Mouse (Mus musculus) splenic B cell, adult 2 months (primary cell): Measurements from ENCODE around the gene Thyn1.
A peak's percentile ranks its signal among the peaks of the same experiment; 100 is the strongest.

Source experiments
- DNase-seq: peaks from one replicate; pipeline ENCODE4 v3.0.0-alpha.2; 2011; ENCODE audit warnings: low read depth, low spot score
- H3K27me3 ChIP-seq: 2 replicates; pipeline ENCODE4 v1.6.1; 2012; ENCODE audit warnings: mild to moderate bottlenecking, low read length, moderate library complexity, mixed read lengths; ENCODE audit not compliant: control insufficient read depth, poor library complexity, insufficient read depth, severe bottlenecking
- H3K36me3 ChIP-seq: 2 replicates; pipeline ENCODE4 v1.6.1; 2012; ENCODE audit warnings: mild to moderate bottlenecking, low read length, moderate library complexity, mixed read lengths; ENCODE audit not compliant: control insufficient read depth, poor library complexity, insufficient read depth, severe bottlenecking

The Thyn1 gene

GRCm38 (mm10) chr9:26999461-27000395 lies at the start of gene Thyn1, which contains the start of gene Acad8:
Thyn1 (plus strand) TSS chr9:26999710.
Acad8 (minus strand) TSS chr9:26999566.
- H3K27me3 ChIP-seq, result no peaks in the 10 kb centered on the region
- no peaks in the 10 kb centered on the region for H3K36me3 ChIP-seq
- DNase-seq, result peak; percentile 93

- H3K36me3 ChIP-seq, result no peaks in the 10 kb centered on the region
- no peak for DNase-seq
Measured at GRCm38 (mm10) chr9:26977754-26978153, 21.8 kb upstream of the Thyn1 start.

GRCm38 (mm10) chr9:26978776-26979175 lies 20.7 kb upstream of the Thyn1 start:
- H3K27me3 ChIP-seq, result no peaks in the 10 kb centered on the region
- no peaks in the 10 kb centered on the region for H3K36me3 ChIP-seq
- DNase-seq, result no peak

More at GRCm38 (mm10) chr9:26977754-26978153, 21.8 kb upstream of the Thyn1 start:
- H3K27me3 ChIP-seq, result no peaks in the 10 kb centered on the region

GRCm38 (mm10) chr9:26985090-26985613 lies 14.4 kb upstream of the Thyn1 start:
- H3K36me3 ChIP-seq, result no peaks in the 10 kb centered on the region
- H3K27me3 ChIP-seq, result no peaks in the 10 kb centered on the region; the same call in 1 of the 2 replicates
- no peak for DNase-seq

GRCm38 (mm10) chr9:26985668-26986277 lies 13.7 kb upstream of the Thyn1 start:
- DNase-seq, result no peak
- Histone ChIP-seq H3K27me3 (no peaks in the 10 kb centered on the region; the same call in 1 of the 2 replicates), H3K36me3 (no peaks in the 10 kb centered on the region)

GRCm38 (mm10) chr9:26990181-26990580 lies 9.3 kb upstream of the Thyn1 start:
- no peak for DNase-seq
- H3K36me3 ChIP-seq, result no peaks in the 10 kb centered on the region
- H3K27me3 ChIP-seq, result no peaks in the 10 kb centered on the region

- Histone ChIP-seq H3K36me3 (no peaks in the 10 kb centered on the region), H3K27me3 (no peaks in the 10 kb centered on the region)
- DNase-seq, result no peak
Measured at GRCm38 (mm10) chr9:26993118-26993517, 6.4 kb upstream of the Thyn1 start.

GRCm38 (mm10) chr9:26993900-26994299 lies 5.6 kb upstream of the Thyn1 start:
- no peak for DNase-seq
- H3K36me3 ChIP-seq, result no peaks in the 10 kb centered on the region
- H3K27me3 ChIP-seq, result no peaks in the 10 kb centered on the region

- Histone ChIP-seq H3K27me3 (no peaks in the 10 kb centered on the region), H3K36me3 (no peaks in the 10 kb centered on the region)
- DNase-seq, result peak; percentile 36
Measured at GRCm38 (mm10) chr9:26997062-26997461, 2.4 kb upstream of the Thyn1 start.

- no peak for DNase-seq
- no peaks in the 10 kb centered on the region for H3K27me3 ChIP-seq
- H3K36me3 ChIP-seq, result no peaks in the 10 kb centered on the region
Measured at GRCm38 (mm10) chr9:26997501-26997900, 2.0 kb upstream of the Thyn1 start.

GRCm38 (mm10) chr9:26998669-26999460 lies 645 bp upstream of the Thyn1 start:
- Histone ChIP-seq H3K27me3 (no peaks in the 10 kb centered on the region), H3K36me3 (no peaks in the 10 kb centered on the region)
- no peak for DNase-seq

- no peaks in the 10 kb centered on the region for H3K36me3 ChIP-seq
- DNase-seq, result no peak
- H3K27me3 ChIP-seq, result no peaks in the 10 kb centered on the region
Measured at GRCm38 (mm10) chr9:27005231-27005630, 5.7 kb downstream of the Thyn1 start.

GRCm38 (mm10) chr9:27005933-27006332 lies 6.4 kb downstream of the Thyn1 start:
- DNase-seq, result no peak

GRCm38 (mm10) chr9:27006866-27007265 lies 7.4 kb downstream of the Thyn1 start:
- Histone ChIP-seq H3K27me3 (no peaks in the 10 kb centered on the region), H3K36me3 (no peaks in the 10 kb centered on the region)
- DNase-seq, result no peak

More at GRCm38 (mm10) chr9:27005933-27006332, 6.4 kb downstream of the Thyn1 start:
- no peaks in the 10 kb centered on the region for H3K36me3 ChIP-seq
- H3K27me3 ChIP-seq, result no peaks in the 10 kb centered on the region
